Mouse (Mus musculus) erythroid progenitor cell, adult 5-6 weeks (primary cell): Measurements from ENCODE around the gene Spred3. TPM values are rescaled to one million over a fixed set of nuclear protein-coding genes. Genes with fewer than 3 reads are reported as not detected.

ENCODE experiments used
- ATAC-seq: replicated peaks from 2 replicates; pipeline ENCODE4 v1.8.0; 2016; ENCODE audit warnings: moderate number of reproducible peaks, mild to moderate bottlenecking, moderate TSS enrichment, inconsistent platforms; ENCODE audit not compliant: poor library complexity, low FRiP score, severe bottlenecking
- total RNA-seq, 2 experiments: library from RNA; stranded (forward) in 1 of 2; stranded (reverse) in 1 of 2; fragments of 150-400 nt in 1 of 2; fragments of 186-747, 209-891 nt in 1 of 2; gene quantifications; 2 replicates each; pipeline versions ENCODE4 v1.2.3 to v1.2.4; 2015 to 2017; ENCODE audit warnings: low replicate concordance in 2 of 2

The Spred3 gene
- total RNA-seq, 2 experiments from 2014 or later = 1.3 to 3.4 TPM

GRCm38 (mm10) chr7:29137429-29137828 lies 32.8 kb downstream of the Spred3 start:
- ATAC-seq = no peak

GRCm38 (mm10) chr7:29134693-29135386 lies 35.4 kb downstream of the Spred3 start, which contains the start of gene Rasgrp4:
TSS of gene Rasgrp4 (plus strand) at chr7:29134851.
- ATAC-seq = no peak

- no peak for ATAC-seq
Measured at GRCm38 (mm10) chr7:29134230-29134629, 36.0 kb downstream of the Spred3 start.

- ATAC-seq = no peak
Measured at GRCm38 (mm10) chr7:29128725-29129124, 41.5 kb downstream of the Spred3 start.

DNA sequence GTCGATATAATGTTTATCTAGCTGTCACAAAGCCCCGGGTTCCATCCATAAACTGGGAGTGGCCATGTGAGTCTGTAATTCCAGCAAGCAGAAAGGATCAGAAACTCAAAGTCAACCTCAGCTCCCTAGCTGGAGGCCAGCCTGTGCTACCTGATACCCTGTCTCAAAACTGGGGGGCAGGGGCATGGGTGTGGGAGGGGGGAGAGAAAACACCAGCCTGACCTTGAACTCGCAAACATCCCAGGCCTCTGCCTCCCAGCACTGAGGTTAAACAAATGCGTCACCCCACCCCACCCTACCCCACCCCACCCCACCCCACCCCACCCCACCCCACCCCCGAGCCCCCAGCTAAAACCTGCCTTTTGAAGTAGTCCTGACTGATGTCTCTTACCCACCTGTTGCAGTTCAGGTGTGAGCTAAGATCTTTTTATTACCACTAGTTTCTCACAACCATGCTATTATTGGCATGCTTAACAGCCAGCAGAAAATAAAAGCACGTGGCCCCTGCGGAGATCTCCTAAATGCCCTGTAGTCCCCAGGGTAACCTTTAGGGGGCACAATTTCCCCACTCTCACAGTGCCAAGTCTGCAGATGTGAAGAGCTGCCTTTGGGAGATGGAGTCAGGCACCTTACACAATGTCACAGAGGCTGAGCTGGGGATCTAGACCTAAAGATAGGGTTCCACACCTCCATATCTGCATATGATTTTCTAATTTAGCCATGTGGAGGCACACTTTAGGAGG lies 43.9 kb downstream of the Spred3 start:
- ATAC-seq = no peak

GRCm38 (mm10) chr7:29124970-29125369 lies 45.2 kb downstream of the Spred3 start, which contains the start of gene Ryr1:
TSS of gene Ryr1 (minus strand) at chr7:29125179.
- peak; percentile 62; the same call in 1 of the 2 replicates for ATAC-seq

DNA sequence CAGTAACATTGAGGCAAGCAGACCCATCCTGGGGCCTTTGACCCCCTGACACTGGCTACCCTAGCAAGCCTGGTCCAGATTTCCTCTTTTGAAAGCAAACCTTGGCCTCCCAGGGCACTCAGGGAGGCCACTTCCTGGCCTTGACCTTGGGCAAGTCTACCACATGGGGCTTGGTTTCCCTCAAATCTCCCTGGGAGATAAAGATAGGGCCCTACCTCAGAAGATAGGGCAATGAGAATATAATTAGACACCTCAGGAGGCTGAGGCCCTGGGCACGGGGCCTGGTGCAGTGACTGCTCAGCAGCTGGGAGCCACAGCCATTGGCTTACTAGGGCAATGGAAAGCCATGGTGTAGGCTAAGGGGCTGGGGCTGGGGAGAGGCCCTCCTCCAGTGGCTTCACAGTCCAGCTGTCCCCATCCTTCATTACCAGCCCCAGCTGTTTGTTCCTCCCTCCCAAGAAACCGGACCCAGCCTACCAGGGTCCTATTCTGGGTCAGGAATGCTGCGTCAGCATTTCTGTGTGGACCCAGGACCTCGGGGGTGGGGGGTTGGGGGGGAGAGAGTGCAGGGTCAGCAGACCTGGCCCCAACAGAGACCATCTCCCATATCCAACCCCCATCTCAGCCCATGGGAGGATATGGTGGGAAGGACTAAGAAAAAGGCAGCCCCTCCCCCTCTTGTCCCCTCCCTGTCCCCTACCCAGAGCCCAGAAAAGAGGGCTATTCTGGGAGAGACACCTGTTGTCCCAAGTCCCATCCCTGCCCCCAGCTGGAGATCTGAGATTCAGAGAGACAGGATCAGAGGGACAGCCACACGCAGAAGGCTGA lies 46.5 kb downstream of the Spred3 start:
- no peak for ATAC-seq

GRCm38 (mm10) chr7:29122821-29123220 lies 47.4 kb downstream of the Spred3 start:
- ATAC-seq = no peak

GRCm38 (mm10) chr7:29119526-29119925 lies 50.7 kb downstream of the Spred3 start:
- ATAC-seq = no peak

DNA sequence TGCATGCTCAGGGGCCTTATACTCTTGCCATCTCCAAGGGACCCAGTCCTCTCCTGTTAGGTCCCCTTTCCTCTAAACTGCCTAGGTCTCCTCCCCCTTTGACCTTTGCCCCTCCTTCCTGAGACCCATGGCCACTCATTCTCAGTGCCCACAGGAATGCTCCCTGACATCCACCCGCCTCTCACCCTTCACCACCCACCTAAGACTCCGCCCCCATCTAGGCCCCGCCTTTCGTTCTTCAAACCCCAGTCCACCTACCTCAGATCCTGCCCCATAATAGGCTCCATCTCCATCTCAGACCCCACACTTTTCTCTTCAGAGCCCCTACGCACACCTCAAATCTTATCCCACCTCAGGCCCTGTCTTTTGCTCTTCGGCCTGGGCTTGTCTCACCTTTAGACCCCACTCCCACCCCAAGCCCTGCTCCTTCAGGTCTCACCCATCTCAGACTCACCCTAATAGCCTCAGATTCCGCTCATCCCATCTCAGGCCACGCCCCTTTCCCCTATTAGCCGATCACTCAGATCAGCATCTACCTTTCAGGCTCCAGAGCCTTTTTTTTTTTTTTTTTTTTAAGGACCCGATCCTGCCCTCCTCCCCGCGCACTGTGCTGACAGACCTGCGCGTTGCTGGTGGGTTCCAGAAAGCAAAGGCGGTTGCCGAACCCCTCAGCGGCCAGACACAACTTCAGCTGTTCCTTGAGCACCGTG lies 51.9 kb downstream of the Spred3 start:
- ATAC-seq = no peak

DNA sequence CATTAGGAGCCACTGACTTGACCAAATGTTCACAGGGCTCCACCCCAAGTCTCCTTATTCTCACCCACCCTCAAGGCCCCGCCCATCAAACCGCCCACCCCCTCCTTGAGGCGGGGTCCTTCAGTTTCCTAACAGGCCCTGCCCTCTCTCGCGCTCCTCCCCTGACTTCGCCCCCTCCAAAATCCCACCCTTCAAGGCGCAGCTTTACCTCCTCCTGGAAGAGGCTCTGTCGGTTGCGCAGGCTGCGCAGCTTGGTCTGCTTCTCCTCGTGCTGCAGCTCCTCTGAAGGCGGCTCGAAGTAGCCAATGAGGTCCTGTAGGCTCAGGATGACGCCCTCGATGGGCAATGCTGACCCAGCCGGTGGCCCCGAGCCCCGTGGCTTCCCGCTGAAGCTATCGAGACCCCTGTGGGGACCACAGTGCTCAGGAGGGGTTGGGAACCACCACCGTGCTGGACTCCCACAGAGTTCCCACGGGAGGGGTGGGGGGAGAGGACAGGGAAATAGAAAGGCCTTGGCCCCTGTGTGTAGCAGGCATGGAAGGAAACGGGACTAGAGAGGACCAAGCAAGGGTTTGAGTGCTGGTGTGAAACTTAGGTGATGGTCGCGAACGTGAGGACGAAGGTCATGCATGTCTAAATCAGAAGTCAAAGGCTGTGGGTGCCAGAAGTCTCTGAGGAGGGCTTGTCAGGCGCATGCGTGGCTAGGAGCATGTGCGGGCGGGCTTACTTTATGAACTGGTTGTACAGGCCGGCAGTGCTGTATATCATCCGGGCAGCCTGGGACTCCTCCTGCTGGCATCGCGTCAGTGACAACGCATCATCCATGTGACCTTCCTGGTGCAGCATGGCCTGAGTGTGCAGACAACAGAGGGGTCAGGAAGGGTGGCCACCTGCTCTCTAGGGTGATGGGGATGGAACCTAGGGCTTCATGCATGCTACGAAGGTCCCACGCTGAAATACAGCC lies 60.9 kb downstream of the Spred3 start:
- ATAC-seq = no peak

Other genes starting within 250 kb of the Spred3 start
- 170 and 189 TPM in 2 replicates for gene Actn4, start 208.1 kb downstream of the Spred3 start, total RNA-seq (2015; ENCODE audit: low replicate concordance)
- gene Actn4, start 208.1 kb downstream of the Spred3 start, total RNA-seq (2017; ENCODE audit: low replicate concordance) = 173 and 197 TPM in 2 replicates
- 83.8 and 161 TPM in 2 replicates for gene Eif3k, start 188.5 kb downstream of the Spred3 start, total RNA-seq (2015; ENCODE audit: low replicate concordance)
- gene Eif3k, start 188.5 kb downstream of the Spred3 start, total RNA-seq (2017; ENCODE audit: low replicate concordance) = 81.5 and 115 TPM in 2 replicates
- 13.0 and 23.1 TPM in 2 replicates for gene Map4k1, start 188.4 kb downstream of the Spred3 start, total RNA-seq (2015; ENCODE audit: low replicate concordance)
- 7.3 and 7.9 TPM in 2 replicates for gene Map4k1, start 188.4 kb downstream of the Spred3 start, total RNA-seq (2017; ENCODE audit: low replicate concordance)
- gene Ryr1, start 45.2 kb downstream of the Spred3 start, total RNA-seq (2015; ENCODE audit: low replicate concordance) = under 0.01 TPM in 1 of 2 replicates, not detected in the other
- not detected in 2 replicates for gene Ryr1, start 45.2 kb downstream of the Spred3 start, total RNA-seq (2017; ENCODE audit: low replicate concordance)
- 3.4 and 7.2 TPM in 2 replicates for gene Rasgrp4, start 35.6 kb downstream of the Spred3 start, total RNA-seq (2015; ENCODE audit: low replicate concordance)
- 1.9 and 3.5 TPM in 2 replicates for gene Rasgrp4, start 35.6 kb downstream of the Spred3 start, total RNA-seq (2017; ENCODE audit: low replicate concordance)
- 6.3 and 13.3 TPM in 2 replicates for gene Fam98c, start 14.2 kb downstream of the Spred3 start, total RNA-seq (2015; ENCODE audit: low replicate concordance)
- 2.2 and 2.7 TPM in 2 replicates for gene Fam98c, start 14.2 kb downstream of the Spred3 start, total RNA-seq (2017; ENCODE audit: low replicate concordance)
- not detected in 2 replicates for gene Ggn, start 201 bp downstream of the Spred3 start, total RNA-seq (2015; ENCODE audit: low replicate concordance)
- not detected in 2 replicates for gene Ggn, start 201 bp downstream of the Spred3 start, total RNA-seq (2017; ENCODE audit: low replicate concordance)
- 85.4 and 103 TPM in 2 replicates for gene Psmd8, start 10.3 kb upstream of the Spred3 start, total RNA-seq (2015; ENCODE audit: low replicate concordance)
- 66.3 and 68.3 TPM in 2 replicates for gene Psmd8, start 10.3 kb upstream of the Spred3 start, total RNA-seq (2017; ENCODE audit: low replicate concordance)
- not detected in 2 replicates for gene Catsperg1, start 43.6 kb upstream of the Spred3 start, total RNA-seq (2015; ENCODE audit: low replicate concordance)
- not detected in 2 replicates for gene Catsperg1, start 43.6 kb upstream of the Spred3 start, total RNA-seq (2017; ENCODE audit: low replicate concordance)
- 1.1 and 4.2 TPM in 2 replicates for gene Kcnk6, start 62.1 kb upstream of the Spred3 start, total RNA-seq (2015; ENCODE audit: low replicate concordance)
- gene Kcnk6, start 62.1 kb upstream of the Spred3 start, total RNA-seq (2017; ENCODE audit: low replicate concordance) = 3.0 and 9.5 TPM in 2 replicates
- gene Yif1b, start 67.9 kb upstream of the Spred3 start, total RNA-seq (2015; ENCODE audit: low replicate concordance) = 8.0 and 14.8 TPM in 2 replicates
- 5.6 and 6.9 TPM in 2 replicates for gene Yif1b, start 67.9 kb upstream of the Spred3 start, total RNA-seq (2017; ENCODE audit: low replicate concordance)
- gene 2200002D01Rik, start 78.1 kb upstream of the Spred3 start, total RNA-seq (2015; ENCODE audit: low replicate concordance) = not detected in 2 replicates
- gene 2200002D01Rik, start 78.1 kb upstream of the Spred3 start, total RNA-seq (2017; ENCODE audit: low replicate concordance) = not detected in 2 replicates
- gene Spint2, start 111.5 kb upstream of the Spred3 start, total RNA-seq (2015; ENCODE audit: low replicate concordance) = 4.2 and 7.9 TPM in 2 replicates
- 3.0 TPM in 1 of 2 replicates, not detected in the other for gene Spint2, start 111.5 kb upstream of the Spred3 start, total RNA-seq (2017; ENCODE audit: low replicate concordance)
- not detected in 2 replicates for gene Ppp1r14a, start 118.9 kb upstream of the Spred3 start, total RNA-seq (2015; ENCODE audit: low replicate concordance)
- gene Ppp1r14a, start 118.9 kb upstream of the Spred3 start, total RNA-seq (2017; ENCODE audit: low replicate concordance) = not detected in 2 replicates
- gene Dpf1, start 133.5 kb upstream of the Spred3 start, total RNA-seq (2015; ENCODE audit: low replicate concordance) = not detected in 2 replicates
- gene Dpf1, start 133.5 kb upstream of the Spred3 start, total RNA-seq (2017; ENCODE audit: low replicate concordance) = not detected in 2 replicates